12 mouse cellular contexts compared by ENCODE assay signal in genomic region chr2:167686382-167687249, GRCm38 (mm10). TPM values are rescaled to one million over a fixed set of nuclear protein-coding genes. Genes with fewer than 3 reads are reported as not detected.
A peak's percentile ranks its signal among the peaks of the same experiment; 100 is the strongest.
DNase-seq lines count a peak whose midpoint lies in the region; ATAC-seq and TF ChIP-seq lines count a peak whose summit lies in the region.
"Had no signal": no experiment of that assay in that cellular context is flagged by ENCODE, and none has a peak within 500 bp of the region (broad histone marks: within the 10 kb centered on the region; RNA-seq: fewer than 3 reads in every experiment).

No protein-coding gene starts in this region.

- no peak for TF ChIP-seq EP300 in MEL (IDR thresholded peaks at IDR 0.05; ENCODE audit: low read depth in 1 of 2, low read length in 2 of 2)

- peaks cover 27% of the 10 kb centered on the region for H3K79me2 ChIP-seq in MEL (ENCODE audit: control insufficient read depth, insufficient read depth, low read length, poor library complexity)

- DNase-seq in layer of hippocampus, adult 2 months (ENCODE audit: low spot score in 2 of 2), result no peak
- no peak for DNase-seq in layer of hippocampus, postnatal 25 days (ENCODE audit: extremely low spot score in 1 of 2, low spot score in 1 of 2)
- DNase-seq in 3134 (ENCODE audit: extremely low read depth, insufficient read length, low spot score), result peak; percentile 75
- DNase-seq in MEL (ENCODE audit: low read depth, low spot score), result peak; percentile 61
- DNase-seq in right cerebral cortex, postnatal 10 days (ENCODE audit: low spot score in 2 of 2), result no peak
- DNase-seq: cerebellum, adult 8-10 months had no signal

- peak; percentile 21; the same call in 1 of the 2 replicates for ATAC-seq in common myeloid progenitor, adult 5-6 weeks (replicated peaks; ENCODE audit: low read depth, poor library complexity, severe bottlenecking)
- ATAC-seq in intestine, embryonic 15.5 days, result no peak
- ATAC-seq: inflammation-experienced regulatory T-cells, adult 6 months had no signal

- no peak for TF ChIP-seq CTCF in layer of hippocampus, adult 2 months (conservative IDR thresholded peaks at IDR 0.05)
- no peak for TF ChIP-seq CTCF in MEL (IDR thresholded peaks at IDR 0.05 in 2 of 3, conservative IDR thresholded peaks at IDR 0.05 in 1 of 3; ENCODE audit: control insufficient read depth in 1 of 3, insufficient read depth in 1 of 3, low read depth in 2 of 3, low read length in 3 of 3, poor library complexity in 1 of 3, severe bottlenecking in 1 of 3)

- no peaks in the 10 kb centered on the region for H3K9me3 ChIP-seq in MEL (replicated peaks; ENCODE audit: insufficient read depth, low read length)
- H3K9me3 ChIP-seq in intestine, embryonic 15.5 days, result no peaks in the 10 kb centered on the region
- H3K9me3 ChIP-seq: limb, embryonic 15.5 days; midbrain, embryonic 12.5 days had no signal

- TF ChIP-seq POLR2A in MEL (IDR thresholded peaks at IDR 0.05; ENCODE audit: control insufficient read depth in 1 of 2, insufficient read depth in 1 of 2, low read depth in 1 of 2, low read length in 2 of 2, poor library complexity in 1 of 2), result no peak

- peaks cover 2 to 16% of the 10 kb centered on the region in 2 experiments; a peak in 3 of 4 replicates for H3K36me3 ChIP-seq in MEL (ENCODE audit: control insufficient read depth in 1 of 2, insufficient read depth in 2 of 2, low read length in 2 of 2)
- no peaks in the 10 kb centered on the region for H3K36me3 ChIP-seq in intestine, embryonic 15.5 days
- H3K36me3 ChIP-seq: limb, embryonic 15.5 days; midbrain, embryonic 12.5 days had no signal

- peak overlapping the region; percentile 72; the same call in 1 of the 2 replicates for H3K27ac ChIP-seq in layer of hippocampus, adult 2 months
- H3K27ac ChIP-seq in MEL (ENCODE audit: control insufficient read depth, low read depth, low read length), result no peak overlapping the region
- H3K27ac ChIP-seq in intestine, embryonic 15.5 days, result no peak overlapping the region
- H3K27ac ChIP-seq: kidney, postnatal 0 days; limb, embryonic 15.5 days; midbrain, embryonic 12.5 days had no signal

- 78% methylated on average over 16 of the region's 16 CpGs for WGBS in intestine, embryonic 15.5 days

- no peak for TF ChIP-seq RAD21 in MEL (IDR thresholded peaks at IDR 0.05; ENCODE audit: low read depth, low read length)

- peaks cover 10 to 21% of the 10 kb centered on the region in 2 experiments for H3K4me1 ChIP-seq in MEL (ENCODE audit: control insufficient read depth in 1 of 2, insufficient read depth in 2 of 2, low read length in 2 of 2)
- peaks cover 22% of the 10 kb centered on the region for H3K4me1 ChIP-seq in intestine, embryonic 15.5 days (replicated peaks)

- no peak overlapping the region for H3K9ac ChIP-seq in MEL (ENCODE audit: control insufficient read depth, low read depth, low read length, poor library complexity, severe bottlenecking)
- no peak overlapping the region for H3K9ac ChIP-seq in intestine, embryonic 15.5 days
- H3K9ac ChIP-seq: limb, embryonic 15.5 days; midbrain, embryonic 12.5 days had no signal

- no peaks in the 10 kb centered on the region for H3K27me3 ChIP-seq in MEL (ENCODE audit: control insufficient read depth in 1 of 2, insufficient read depth in 2 of 2, low read length in 2 of 2)
- H3K27me3 ChIP-seq in intestine, embryonic 15.5 days (replicated peaks), result no peaks in the 10 kb centered on the region

- no peak overlapping the region for H3K4me3 ChIP-seq in layer of hippocampus, adult 2 months
- no peak overlapping the region for H3K4me3 ChIP-seq in MEL (ENCODE audit: control insufficient read depth in 1 of 2, insufficient read depth in 1 of 2, low read depth in 2 of 2, low read length in 2 of 2)
- no peak overlapping the region for H3K4me3 ChIP-seq in intestine, embryonic 15.5 days (replicated peaks)
- H3K4me3 ChIP-seq: limb, embryonic 15.5 days; midbrain, embryonic 12.5 days had no signal

- no peak overlapping the region for H3K4me2 ChIP-seq in intestine, embryonic 15.5 days (replicated peaks)
- H3K4me2 ChIP-seq: limb, embryonic 15.5 days; midbrain, embryonic 12.5 days had no signal

TF ChIP-seq in MEL, 35 proteins besides CTCF, POLR2A, EP300 and RAD21:
- TF ChIP-seq POLR2AphosphoS2 (IDR thresholded peaks at IDR 0.05; ENCODE audit: low read length) (no peak; the same call in 1 of the 2 replicates), MYC (IDR thresholded peaks at IDR 0.05; ENCODE audit: low read depth, low read length) (no peak), ZMIZ1 (IDR thresholded peaks at IDR 0.05; ENCODE audit: low read depth, low read length) (no peak), MEF2A (IDR thresholded peaks at IDR 0.05; ENCODE audit: extremely low read depth, insufficient replicate concordance, low read depth, low read length, poor library complexity, severe bottlenecking) (no peak), GABPA (IDR thresholded peaks at IDR 0.05; ENCODE audit: low read depth, low read length) (no peak), ETS1 (IDR thresholded peaks at IDR 0.05; ENCODE audit: low read depth, low read length) (0 out of 2 replicates have a peak, but pooled peaks have one; percentile 8), TBP (IDR thresholded peaks at IDR 0.05; ENCODE audit: low read depth, low read length) (no peak)

RNA-seq across cellular contexts. Expression of gene Cebpb, which starts 2.1 kb away (rescaled TPM):
- total RNA-seq in layer of hippocampus, adult 2 months (2021), result 10 to 100 TPM; 25.8 to 32.0 TPM
- total RNA-seq in layer of hippocampus, postnatal 25 days (2021), result 10 to 100 TPM; 32.4 to 32.8 TPM
- 9.9 and 20.8 TPM in 2 replicates for total RNA-seq in MEL (2012; rRNA removed)
- polyA plus RNA-seq in MEL (2012; ENCODE audit: insufficient read depth in 1 of 2, insufficient read length in 2 of 2, low read depth in 1 of 2, low replicate concordance in 2 of 2, missing spikeins in 1 of 2), result 10 to 100 TPM in 1 of 2 experiments, not detected in 1; 10.7 TPM
- 4.7 and 6.5 TPM in 2 replicates for total RNA-seq in common myeloid progenitor, adult 5-6 weeks (2017)
- polyA plus RNA-seq in intestine, embryonic 15.5 days (2015; fragmentation: Nextera tagmentation; extraction: Ambion mirVana), result 22.5 and 24.3 TPM in 2 replicates

RNA-seq across cellular contexts. Expression of gene Tmem189, which starts 3.0 kb away (rescaled TPM):
- total RNA-seq in layer of hippocampus, adult 2 months (2021), result 10 to 100 TPM; 43.6 to 46.9 TPM
- total RNA-seq in layer of hippocampus, postnatal 25 days (2021), result 10 to 100 TPM; 57.3 to 60.3 TPM
- total RNA-seq in MEL (2012; rRNA removed), result 18.2 and 21.7 TPM in 2 replicates
- polyA plus RNA-seq in MEL (2012; ENCODE audit: insufficient read depth in 1 of 2, insufficient read length in 2 of 2, low read depth in 1 of 2, low replicate concordance in 2 of 2, missing spikeins in 1 of 2), result 10 to 100 TPM in 1 of 2 experiments, not detected in 1; 46.5 TPM
- total RNA-seq in common myeloid progenitor, adult 5-6 weeks (2017), result 17.3 and 27.5 TPM in 2 replicates
- 35.1 and 38.6 TPM in 2 replicates for polyA plus RNA-seq in intestine, embryonic 15.5 days (2015; fragmentation: Nextera tagmentation; extraction: Ambion mirVana)

RNA-seq across cellular contexts. Expression of gene Gm20431, which starts 25.3 kb away (rescaled TPM):
- total RNA-seq in layer of hippocampus, adult 2 months (2021), result 10 to 100 TPM; 36.5 to 44.2 TPM
- 10 to 100 TPM; 51.0 to 51.3 TPM for total RNA-seq in layer of hippocampus, postnatal 25 days (2021)
- total RNA-seq in MEL (2012; rRNA removed), result 5.2 and 8.1 TPM in 2 replicates
- polyA plus RNA-seq in MEL (2012; ENCODE audit: insufficient read depth in 1 of 2, insufficient read length in 2 of 2, low read depth in 1 of 2, low replicate concordance in 2 of 2, missing spikeins in 1 of 2), result 1 to 10 TPM in 1 of 2 experiments, not detected in 1; 5.9 TPM
- not detected in 2 replicates for total RNA-seq in common myeloid progenitor, adult 5-6 weeks (2017)
- 0.40 and 7.2 TPM in 2 replicates for polyA plus RNA-seq in intestine, embryonic 15.5 days (2015; fragmentation: Nextera tagmentation; extraction: Ambion mirVana)
- polyA plus RNA-seq: inflammation-experienced regulatory T-cells, adult 6 months had no signal

RNA-seq across cellular contexts. Expression of gene Ube2v1, which starts 54.7 kb away (rescaled TPM):
- total RNA-seq in layer of hippocampus, adult 2 months (2021), result 100 to 1,000 TPM; 216 to 232 TPM
- 100 to 1,000 TPM; 213 to 235 TPM for total RNA-seq in layer of hippocampus, postnatal 25 days (2021)
- 156 and 164 TPM in 2 replicates for total RNA-seq in MEL (2012; rRNA removed)
- 100 to 1,000 TPM in 1 of 2 experiments, not detected in 1; 343 TPM for polyA plus RNA-seq in MEL (2012; ENCODE audit: insufficient read depth in 1 of 2, insufficient read length in 2 of 2, low read depth in 1 of 2, low replicate concordance in 2 of 2, missing spikeins in 1 of 2)
- 60.9 and 84.5 TPM in 2 replicates for total RNA-seq in common myeloid progenitor, adult 5-6 weeks (2017)
- 268 and 270 TPM in 2 replicates for polyA plus RNA-seq in intestine, embryonic 15.5 days (2015; fragmentation: Nextera tagmentation; extraction: Ambion mirVana)

Comparison
In these comparisons a context has a peak if more than half of its experiments do, and no peak if none do; other contexts are left out.
1. DNase-seq: peak in 3134 (single experiment) and MEL (single experiment); none in layer of hippocampus, adult 2 months (0 of 2), layer of hippocampus, postnatal 25 days (0 of 2) and right cerebral cortex, postnatal 10 days (0 of 2).